Mouse (Mus musculus) yolk sac, embryonic 10.5 days (tissue): ENCODE data around the gene Foxn3.

Experiments
- DNase-seq: peaks from one replicate; pipeline ENCODE4 v3.0.0-alpha.2; 2017; ENCODE audit warnings: low spot score

The Foxn3 gene

DNA sequence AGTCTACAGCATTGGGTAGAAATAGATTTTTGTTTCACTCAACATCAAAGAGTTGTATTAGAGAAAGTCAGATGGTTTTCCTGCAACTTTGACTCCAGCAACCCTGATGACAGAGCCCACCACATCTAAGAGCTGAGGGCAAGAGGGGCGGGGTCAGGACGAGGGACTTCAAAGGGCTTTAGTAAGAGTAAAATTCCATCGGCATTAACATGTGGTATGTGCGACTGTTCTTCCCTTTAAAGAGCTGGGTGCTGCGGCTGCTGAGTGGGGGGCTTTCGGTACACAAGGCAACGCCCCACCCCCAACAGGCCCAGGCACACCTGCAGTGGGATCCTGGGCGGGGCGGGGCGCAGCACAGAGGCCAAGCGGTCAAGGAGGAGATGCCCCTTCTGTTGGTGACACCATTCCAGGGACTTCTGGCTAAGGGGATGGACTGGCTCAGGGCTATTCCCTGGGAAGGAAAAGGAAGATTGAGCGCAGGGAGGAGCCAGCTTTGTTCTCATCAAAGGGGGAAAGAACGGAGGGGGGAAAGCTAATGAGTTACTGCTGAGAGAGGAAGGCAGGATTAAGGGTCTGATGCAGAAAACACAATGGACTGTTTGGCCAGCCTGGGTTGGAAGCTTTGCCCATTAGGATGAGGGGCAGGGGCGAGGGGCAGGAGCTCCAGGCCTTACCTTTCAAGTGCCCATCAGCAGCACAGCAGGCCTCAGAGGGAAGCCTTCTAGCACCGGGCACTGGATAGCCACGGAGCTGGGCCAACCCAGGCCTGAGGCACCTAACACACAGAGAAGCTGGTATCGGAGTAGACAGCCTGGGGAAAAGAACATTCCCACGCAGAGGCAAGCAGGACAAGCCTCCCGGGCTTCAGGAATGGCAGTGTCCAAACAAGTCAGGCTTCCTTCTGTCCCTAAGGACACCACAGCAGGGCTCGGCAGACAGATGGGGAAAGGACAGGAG, 233.8 kb downstream of the Foxn3 start:
- no peak for DNase-seq

DNA sequence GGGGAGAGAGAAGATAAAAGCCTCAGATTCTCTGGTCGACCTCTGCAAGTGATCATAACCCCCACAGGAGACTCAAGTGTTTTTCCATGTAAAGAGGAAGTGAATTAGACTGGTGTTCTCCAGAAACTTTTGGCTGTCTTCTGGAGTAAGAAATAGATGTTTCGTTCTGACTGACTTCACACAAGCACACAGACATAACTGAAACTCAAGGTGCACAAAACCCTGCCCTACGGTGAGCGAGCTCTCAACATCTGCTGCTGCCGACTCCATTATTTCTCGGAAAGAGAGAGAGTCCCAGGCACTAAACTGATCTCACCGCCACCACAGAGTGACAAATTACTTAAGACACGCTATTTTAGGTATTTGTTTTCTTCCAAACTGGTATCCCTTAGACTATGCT, 237.2 kb downstream of the Foxn3 start:
- no peak for DNase-seq

DNA sequence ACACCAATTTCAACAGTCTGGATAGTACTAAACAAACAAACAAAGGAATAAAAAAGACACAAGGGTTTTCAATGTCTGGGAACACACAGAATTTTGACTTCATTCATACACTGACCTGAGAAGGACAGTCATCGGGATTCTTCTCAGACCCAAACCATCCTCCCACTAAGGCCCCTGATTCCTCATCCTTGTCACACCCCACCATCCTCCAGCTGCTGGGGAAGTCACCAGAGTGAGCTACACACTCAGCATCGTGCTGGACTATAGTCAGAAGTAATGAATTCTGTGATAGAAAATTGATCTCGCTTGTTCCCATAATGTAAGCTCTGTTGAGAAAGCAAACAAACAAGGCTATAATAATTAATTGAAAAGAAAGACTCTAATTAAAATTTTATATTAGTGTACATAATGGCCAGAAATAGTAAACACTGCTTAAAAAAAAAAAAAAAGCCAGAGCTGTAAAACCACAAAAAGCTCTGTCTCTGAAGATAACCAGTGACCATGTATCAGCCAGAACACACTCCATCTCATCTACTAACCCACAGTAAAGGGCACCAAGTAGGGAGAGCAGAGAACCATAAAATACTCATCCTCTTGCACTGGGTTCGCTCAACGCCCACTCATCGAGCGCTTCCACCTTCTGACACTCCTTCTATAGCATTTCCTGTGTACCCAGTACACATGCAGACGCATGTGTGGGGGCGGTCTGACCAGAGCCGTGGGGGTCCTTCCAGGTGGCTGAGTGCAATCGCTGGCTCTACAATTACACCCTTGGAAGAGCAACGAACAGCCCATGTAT, 241.6 kb downstream of the Foxn3 start:
- DNase-seq: no peak

GRCm38 (mm10) chr12:99320966-99321496, 242.4 kb downstream of the Foxn3 start:
- DNase-seq: no peak

DNA sequence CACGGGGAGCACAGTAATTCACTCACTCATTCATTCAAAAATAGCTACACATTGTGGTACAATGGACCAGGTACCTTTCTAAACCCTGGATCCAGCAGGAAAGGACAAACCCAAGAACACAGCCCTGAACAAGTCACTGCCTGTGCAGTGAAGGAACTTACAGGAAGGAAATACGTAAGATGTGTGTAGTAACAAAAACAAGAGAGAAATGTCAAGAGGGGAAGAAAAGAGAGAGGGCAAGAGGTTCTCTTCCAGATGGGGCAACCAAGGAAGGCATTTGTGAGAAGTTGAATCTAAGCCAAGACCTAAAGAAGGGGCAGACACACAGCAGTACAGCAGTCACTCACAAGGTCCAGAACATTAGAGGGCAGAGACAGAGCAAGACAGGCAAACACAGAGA, 243.5 kb downstream of the Foxn3 start:
- DNase-seq: no peak

DNA sequence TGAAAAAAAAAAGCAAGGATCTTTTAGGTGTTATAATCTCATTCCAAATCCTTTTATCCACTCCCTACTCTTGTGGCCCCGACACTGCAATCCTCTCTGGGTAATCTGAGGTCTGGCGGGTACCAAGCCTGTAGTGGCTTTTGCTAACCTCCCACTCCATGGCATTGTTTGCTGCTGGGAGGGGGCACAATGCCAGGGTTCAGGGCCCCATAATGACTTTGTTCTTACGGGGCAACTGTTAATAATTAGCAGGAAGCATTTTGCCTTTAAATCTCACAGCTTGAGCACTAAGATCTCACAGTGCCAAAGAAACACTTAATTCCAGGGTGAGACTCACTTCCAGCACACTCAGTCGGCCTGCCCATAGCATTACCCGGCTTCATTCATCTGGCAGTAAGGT, 244.2 kb downstream of the Foxn3 start:
- no peak for DNase-seq

DNA sequence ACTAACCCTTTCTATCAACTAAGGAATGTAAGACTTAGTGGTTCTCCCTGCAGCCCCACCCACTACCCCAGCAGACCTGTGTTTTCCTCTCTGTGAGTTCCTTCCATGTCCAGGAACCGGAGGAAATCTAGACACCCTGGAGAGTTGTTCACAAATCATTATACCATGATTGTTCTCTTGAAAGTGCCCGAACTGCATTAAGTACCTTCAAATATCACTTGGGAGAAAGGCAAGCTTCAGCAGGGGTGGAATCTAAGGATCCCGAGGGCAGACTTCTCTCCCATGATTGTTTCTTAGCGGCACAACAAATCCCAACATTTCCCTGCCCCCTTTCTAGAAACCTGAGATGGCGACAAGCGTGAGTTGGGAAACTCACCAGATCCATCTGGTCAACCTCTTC, 247.5 kb downstream of the Foxn3 start:
- DNase-seq: no peak

- no peak for DNase-seq
These were observed 248.6 kb downstream of the Foxn3 start for GRCm38 (mm10) chr12:99314817-99315216.

GRCm38 (mm10) chr12:99311303-99311702, 252.1 kb downstream of the Foxn3 start:
- no peak for DNase-seq

DNA sequence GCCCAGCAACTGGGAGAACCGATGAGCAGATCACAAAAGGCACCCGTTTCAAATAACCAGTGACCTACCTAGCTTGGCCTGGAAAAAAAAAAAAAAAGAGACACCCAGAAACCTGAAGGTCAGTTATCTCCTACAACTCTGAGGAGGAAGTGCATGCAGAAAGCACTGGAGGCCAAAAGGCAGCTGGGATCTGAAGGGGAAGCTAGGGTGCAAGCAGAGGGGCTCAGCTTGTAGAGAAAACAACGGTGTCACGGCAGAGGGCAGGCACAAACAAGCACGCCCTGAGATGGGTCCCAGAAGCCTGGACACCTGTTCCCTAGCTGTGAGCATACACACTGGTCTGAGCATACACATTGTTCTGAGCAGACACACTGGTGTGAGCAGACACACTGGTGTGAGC, 253.4 kb downstream of the Foxn3 start:
- DNase-seq: no peak

- DNase-seq: no peak
These were observed 254.8 kb downstream of the Foxn3 start for GRCm38 (mm10) chr12:99308541-99309089.

GRCm38 (mm10) chr12:99306536-99307204, 256.7 kb downstream of the Foxn3 start:
- DNase-seq: no peak

GRCm38 (mm10) chr12:99305784-99306535, 257.4 kb downstream of the Foxn3 start:
- DNase-seq: no peak

GRCm38 (mm10) chr12:99305324-99305723, 258.1 kb downstream of the Foxn3 start:
- DNase-seq: no peak

DNA sequence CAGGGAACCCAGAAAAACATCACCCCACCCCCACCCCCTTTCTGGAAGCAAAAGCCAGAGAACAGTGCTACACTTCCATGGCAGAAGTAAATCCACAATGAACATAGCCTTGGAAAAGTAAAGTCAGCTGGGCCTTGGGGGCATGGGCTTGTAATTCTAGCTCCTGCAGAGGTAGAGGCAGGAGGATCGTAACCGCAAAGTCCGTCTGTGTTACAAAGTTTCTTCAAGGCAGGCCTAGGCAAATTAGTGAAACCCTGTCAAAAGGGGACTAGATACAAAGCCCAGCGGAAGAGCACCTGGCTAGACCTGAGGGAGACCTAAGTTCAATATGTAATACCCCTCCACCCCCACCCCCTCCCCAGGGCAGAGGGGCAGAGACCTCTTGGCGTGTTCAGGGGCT, 259.3 kb downstream of the Foxn3 start:
- no peak for DNase-seq

DNA sequence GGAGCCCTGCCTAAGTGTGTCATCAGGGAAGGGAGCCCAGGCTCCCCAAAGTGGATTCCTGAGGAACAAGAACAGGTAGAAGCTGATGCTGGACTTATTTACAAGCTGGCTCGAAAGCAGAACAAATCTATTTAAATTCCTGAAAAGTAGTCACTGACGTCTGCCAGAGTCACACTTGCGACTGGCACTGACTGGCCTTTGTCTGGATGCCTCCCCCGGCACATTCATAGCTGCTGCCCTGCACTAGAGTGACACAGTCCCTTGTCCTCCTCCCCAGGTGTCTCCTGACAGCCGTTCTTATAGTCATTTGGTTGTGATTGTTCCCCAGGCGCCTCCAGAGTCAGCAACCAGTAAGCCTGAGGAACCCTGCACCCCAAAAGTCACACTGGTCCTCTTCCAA, 259.8 kb downstream of the Foxn3 start:
- no peak for DNase-seq

DNA sequence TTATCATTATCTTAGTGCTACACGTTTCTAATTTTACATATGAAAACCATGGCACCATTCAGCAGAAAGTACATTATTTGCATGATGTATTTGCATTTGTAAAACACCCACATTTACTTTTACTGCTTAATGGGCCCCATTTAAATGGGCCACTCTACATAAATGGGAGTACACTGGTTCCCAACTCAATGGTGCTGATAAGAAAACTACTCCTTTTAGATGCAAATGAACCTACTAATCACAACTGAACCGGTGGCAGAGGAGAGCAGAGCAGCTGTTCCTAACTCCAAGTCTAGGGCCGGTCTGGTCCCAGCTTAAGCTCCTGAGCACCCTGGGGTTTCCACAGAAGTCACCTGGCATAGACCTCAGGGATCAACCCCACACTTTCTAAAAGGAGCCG, 263.5 kb downstream of the Foxn3 start:
- no peak for DNase-seq

DNA sequence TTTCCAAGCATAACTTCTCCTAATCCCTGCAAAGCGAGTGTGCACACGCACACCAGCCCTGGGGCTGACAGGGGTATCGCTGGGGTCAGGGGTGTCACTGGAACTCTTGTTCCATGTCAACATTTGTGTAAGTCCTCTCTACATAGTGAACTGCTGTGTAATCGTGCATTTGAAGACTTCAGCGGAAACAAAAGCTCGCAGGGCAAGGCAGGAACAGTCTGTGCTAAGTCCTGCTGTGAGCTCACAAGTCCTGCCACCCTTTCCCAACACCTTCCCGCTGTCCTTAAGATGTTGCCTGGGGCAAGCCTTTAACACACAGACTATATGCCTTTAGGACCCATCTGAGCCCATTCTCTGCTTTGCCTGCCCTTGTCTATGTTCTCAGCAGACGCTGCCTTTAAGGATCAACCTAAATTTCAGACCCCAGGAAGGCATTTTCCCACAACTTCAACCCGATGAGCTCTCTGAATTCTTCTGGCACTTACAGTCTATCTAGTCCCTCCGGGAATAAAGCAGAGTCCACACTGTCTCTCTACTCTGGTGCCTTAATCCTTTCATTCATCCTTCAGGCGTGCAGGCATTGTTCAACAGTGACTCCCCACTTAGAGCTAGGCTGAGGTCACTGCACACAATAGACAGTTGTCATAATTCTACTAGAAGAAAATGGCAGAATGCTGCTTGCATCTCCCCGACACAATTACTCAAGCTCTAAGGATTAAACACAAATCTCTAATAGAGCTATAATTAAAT, 264.4 kb downstream of the Foxn3 start:
- DNase-seq: no peak

- DNase-seq: no peak
These were observed 265.1 kb downstream of the Foxn3 start for GRCm38 (mm10) chr12:99298242-99298641.

GRCm38 (mm10) chr12:99297792-99298191, 265.6 kb downstream of the Foxn3 start:
- no peak for DNase-seq

DNA sequence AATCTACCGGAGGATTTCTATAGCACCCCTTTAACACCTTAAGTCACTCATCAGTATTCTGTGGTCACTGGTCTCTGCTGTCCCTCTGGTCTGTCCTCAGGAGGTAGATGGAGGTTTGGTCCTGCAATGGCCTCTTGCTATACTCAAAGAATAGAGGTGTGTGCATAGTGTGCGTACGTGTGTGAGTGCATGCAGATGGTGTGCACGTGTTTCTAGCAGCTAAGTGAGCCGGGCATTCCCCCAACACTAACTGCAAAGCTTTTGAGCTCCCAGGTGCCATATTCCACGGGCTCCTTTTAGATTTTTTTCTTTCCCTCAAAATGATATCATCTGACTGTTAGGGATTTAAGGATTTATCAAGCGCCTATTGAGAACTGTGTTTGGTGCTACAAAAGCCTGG, 269.9 kb downstream of the Foxn3 start:
- no peak for DNase-seq
